Mouse (Mus musculus): ENCODE data around the gene Tbc1d5.
"Not testable (repeated sequence)": the region's sequence is repeated elsewhere in the genome, so short reads cannot be mapped to it uniquely, and the experiment has no call there.

Tbc1d5 gene

DNA sequence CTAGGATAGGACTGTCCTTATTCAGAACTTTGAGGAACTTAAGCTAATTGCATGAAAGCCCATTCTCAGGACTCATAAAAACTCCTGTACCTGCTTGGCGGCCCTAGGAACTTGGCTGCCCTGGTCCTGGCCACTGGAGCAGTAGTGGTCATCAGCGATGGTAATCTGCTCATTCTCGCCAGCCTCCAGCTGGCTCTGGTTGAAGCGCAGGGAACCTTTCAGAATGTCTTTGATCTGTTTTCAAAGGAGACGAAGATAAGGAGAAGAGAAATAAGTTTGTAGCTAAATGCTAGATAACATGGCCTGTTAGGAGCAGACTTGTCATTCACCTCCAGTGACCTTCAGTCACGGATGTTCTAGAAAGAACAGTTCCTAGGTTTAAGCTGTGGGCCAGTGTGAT lies 437.8 kb downstream of the Tbc1d5 start:
- no peak for DNase-seq (ENCODE audit: low read depth)

DNA sequence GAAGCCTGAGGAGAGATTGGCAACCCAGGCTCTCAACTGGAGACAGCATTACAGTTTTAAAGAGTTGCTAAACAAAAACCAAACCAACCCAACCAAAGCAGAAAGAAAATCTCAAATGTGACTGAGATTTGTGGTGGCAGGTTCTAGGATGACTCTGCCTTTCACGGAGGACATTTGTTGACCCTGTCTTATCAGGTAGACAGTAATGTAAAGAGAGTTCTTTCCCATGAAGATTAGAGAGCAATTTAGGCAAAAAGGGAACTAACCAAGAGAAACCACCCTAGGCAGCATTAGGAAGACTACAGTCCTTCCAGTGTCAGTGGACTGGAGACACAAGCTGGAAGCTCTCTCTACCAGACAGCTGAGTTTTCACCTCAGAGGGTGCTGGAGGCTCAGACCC lies 438.3 kb downstream of the Tbc1d5 start:
- DNase-seq (ENCODE audit: low read depth): no peak

DNA sequence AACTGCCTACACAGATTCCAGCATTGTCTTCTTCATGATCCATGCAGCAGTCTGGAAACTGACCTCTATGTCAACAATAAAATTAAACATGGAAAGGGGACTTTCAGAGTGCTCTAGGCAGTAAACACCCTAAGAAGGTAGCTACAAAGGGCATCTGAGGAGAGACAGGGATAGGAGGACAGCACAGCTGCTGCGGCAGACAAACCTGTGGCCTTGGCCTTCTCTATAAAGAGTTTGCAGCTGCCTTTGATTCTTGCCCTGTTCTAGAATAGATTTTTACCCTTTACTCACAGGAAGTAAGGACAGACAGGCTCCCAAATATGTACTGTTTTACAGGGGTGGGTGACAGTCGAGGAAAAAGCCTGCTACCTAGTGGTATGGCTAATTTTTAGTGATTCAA lies 440.7 kb downstream of the Tbc1d5 start:
- no peak for DNase-seq (ENCODE audit: low read depth)

DNA sequence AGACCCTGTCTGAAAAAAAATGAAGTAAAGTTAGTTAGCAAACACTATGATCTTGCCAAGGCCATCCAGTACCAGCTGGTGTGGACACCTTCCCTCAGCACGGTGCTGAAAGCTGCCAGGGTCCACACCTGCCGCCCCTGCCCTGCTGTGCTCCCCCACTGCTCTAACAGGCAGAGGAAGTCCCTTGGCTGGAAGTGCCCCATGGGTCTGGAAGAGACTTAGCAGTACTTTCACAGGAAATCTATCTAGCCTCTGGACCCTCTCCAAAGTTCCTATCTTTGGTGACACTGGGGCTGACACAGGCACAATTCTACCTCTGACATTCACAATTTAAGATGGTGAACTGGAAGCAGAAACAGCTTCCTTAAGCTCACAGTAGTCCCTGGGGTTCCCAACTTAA lies 442.1 kb downstream of the Tbc1d5 start:
- DNase-seq (ENCODE audit: low read depth): no peak

DNA sequence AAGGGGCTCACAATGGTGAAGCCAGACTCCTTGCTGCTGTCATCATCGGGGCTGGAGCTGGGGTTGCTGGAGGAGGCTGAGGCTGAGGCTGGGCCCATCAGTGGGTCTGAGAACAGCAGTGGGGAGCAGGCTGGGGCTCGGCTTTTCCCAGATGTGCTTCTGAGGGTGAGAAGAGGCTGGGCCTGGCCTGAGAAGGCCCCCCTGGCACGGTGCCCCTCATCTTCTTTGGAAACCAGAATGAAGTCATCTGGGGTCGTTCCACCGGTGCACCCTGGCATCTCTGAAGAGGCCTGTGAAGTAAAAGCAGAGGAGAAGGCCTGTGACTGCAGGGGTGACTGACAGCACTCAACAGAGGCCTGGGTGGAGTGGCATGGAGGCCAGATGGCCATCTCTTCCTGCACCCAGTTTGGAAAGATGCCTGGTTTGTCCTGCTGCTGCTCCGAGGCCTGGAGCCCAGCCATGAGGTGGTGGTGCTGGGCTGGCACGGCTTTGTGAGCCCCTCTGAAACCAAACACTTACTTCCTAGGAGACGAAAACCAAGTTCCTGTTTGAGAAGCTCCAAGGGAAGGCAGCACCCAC lies 443.1 kb downstream of the Tbc1d5 start:
- DNase-seq (ENCODE audit: low read depth): no peak

DNA sequence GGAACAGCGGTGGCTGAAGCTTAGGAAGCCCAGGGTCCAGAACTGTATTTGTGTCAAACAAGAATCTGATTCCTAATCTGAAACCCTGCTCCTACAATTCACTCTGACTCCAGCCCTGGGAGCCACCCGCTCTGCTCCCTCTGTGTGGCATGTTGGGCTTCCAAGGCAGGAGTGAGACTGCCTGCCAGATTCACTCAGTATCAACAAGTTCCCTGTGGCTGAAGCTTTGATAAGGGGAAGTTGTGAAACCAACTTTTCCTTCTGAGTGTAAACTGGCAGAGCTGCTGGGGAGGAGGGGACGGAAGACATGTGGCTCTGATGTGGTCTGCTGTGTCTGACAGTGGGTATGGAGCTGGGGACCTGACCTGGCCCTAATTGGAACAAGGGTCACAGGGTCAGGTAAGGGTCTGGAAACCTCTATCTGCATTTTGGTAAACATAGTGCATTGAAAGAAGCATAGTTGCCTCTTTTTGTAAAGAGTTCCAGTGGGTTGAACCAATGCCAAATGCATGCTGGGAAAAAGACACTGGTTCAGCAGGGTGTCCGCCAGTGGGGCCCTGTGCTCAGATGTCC lies 443.7 kb downstream of the Tbc1d5 start:
- no peak for DNase-seq (ENCODE audit: low read depth)

DNA sequence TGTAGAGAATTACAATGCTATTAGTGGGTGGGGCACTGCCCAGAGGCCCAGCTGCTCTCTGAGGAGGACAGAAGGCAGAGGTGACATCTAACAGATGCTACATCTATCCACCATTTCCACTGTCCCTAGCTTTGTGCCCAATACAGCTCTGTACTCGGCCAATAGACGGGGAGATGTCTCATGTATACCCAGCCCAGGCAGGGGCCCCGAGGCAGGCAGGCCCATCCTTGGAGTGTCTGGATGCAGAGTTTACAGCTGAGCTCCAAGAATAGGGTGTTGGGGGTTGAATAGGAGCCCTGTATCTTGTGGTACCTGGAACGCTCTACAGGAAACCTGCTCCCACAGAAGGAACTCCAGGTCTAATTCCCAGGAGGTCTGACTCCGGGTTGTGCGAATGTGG lies 444.4 kb downstream of the Tbc1d5 start:
- no peak for DNase-seq (ENCODE audit: low read depth)

DNA sequence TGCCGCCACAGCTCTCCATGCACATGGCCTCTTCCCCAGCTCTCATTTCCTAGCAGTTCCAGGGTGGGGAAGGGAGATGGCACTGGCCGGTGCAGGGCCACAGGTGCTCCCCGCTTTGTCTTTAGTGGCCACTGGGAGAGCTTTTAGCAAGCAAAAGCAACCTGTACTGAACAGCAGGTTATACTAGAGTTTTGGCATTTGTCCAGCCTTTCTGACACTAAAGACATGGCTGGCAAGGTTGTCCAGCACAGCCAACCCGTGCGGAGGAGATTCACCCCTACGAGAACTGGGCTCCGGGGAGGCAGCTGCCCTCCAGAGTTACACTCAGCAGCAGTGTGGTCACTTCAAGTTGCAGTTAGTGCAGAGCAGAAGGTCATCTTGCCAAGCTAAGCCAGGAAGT lies 445.8 kb downstream of the Tbc1d5 start:
- no peak for DNase-seq (ENCODE audit: low read depth)

DNA sequence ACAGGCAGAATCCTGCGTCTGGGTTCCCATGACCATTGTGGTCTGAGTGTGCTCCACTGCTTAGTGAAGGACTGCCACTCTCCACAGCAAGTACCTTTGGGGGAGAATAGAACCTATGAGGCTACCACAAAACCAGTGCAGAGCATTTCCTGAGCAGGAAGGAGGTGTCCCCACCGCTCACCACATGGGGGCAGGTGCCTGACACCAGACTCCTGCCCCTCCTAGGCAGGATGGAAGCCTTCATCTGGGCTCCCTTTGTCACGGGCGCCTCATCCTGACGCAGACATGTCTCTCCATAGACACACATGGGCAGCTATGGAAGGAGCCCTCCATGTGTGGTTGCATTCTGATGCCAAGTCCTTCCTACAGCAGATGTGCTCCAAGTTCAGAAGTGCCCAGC lies 447.3 kb downstream of the Tbc1d5 start:
- DNase-seq (ENCODE audit: low read depth): no peak

DNA sequence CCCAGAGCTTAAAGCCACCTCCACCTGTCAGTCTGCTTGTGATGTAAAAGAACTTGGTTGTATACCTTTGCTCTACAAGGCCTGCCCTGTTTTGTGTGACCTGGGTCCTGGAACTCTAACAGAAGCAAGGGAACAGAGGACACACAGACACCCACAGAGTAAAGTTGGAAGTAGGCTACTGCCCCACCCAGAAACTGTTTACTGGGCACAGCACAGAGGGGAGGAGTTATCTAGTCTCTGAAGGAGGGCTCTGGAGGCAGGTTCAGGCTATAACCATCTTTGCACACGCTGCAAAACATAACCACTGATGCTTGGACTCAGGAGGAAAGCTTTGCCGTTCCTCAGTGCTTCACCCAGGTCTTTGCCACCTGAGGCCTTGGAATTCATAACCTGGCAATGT lies 448.3 kb downstream of the Tbc1d5 start:
- no peak for DNase-seq (ENCODE audit: low read depth)

DNA sequence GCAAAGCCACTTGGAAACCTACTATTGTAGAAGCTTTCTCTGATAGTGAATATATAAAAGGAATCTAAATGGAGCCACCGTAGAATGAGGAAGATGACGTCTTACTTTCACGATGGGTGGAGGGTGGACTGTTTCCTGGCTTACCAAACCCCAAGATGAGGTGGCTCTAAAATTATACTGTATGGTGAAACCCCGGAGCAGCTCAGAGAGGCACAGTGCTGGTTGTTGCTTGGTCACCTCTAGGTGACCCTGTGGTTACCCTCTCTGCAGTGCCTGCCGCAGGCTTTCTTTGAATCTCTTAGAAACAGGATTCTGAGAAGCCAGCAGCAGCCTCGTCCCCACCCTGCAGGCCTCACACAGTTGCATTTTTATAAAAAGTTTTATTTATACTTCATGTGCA lies 449.6 kb downstream of the Tbc1d5 start:
- DNase-seq (ENCODE audit: low read depth): no peak

DNA sequence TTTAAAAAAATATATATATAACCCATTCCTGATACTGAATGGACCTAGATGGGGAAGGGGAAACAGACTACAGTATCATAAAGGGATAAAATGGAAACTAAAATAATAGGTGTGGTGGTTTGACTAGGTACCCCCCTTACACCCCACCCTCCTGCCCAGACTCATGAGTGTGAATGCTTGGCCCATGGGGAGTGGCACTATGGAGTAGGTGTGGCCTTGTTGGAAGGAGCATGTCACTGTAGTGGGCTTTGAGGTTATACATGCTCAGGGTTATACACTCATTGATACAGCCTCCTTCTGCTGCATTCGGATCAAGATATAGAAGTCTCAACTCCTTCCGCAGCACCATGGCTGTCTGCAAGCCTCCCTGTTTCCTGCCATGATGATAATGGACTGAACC lies 450.1 kb downstream of the Tbc1d5 start:
- no peak for DNase-seq (ENCODE audit: low read depth)

DNA sequence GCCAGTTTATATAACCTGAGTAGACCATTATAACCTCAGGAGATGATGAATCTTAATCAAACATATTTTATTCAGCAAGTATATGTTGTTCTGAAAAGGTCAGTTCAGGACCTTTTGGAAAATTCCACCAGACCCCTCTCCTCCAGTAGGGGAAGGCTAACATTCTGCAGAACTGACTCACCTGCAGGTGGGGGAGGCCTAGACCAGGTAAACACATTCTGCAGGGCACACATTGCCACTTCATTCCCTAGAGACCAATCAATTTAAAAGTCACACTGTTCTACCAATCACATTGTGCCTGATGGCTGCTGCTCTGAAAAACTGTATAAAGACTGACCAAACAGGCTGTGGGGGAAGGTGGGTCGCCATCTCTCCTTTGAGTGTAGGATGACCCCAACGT lies 452.9 kb downstream of the Tbc1d5 start:
- DNase-seq (ENCODE audit: low read depth): no peak

DNA sequence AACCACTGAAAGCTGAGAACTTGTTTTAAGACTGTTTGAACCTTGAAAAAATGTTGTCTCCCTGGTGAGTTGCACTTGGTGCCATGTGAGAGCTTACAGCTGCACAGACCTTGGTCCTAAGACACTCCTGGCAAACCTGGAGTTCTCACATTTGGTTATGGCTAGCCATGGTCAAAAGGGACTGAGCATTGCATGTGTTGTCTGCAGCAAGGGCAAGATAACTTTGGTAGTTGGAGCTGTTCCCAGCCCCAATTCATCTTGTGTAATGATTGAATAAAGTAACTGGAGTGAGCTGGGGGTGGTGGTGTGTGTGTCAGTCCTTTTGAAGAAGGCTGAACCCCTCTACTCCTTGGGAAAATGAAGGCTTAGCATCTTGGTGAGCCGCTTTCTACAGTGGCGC lies 454.8 kb downstream of the Tbc1d5 start:
- no peak for DNase-seq (ENCODE audit: low read depth)

DNA sequence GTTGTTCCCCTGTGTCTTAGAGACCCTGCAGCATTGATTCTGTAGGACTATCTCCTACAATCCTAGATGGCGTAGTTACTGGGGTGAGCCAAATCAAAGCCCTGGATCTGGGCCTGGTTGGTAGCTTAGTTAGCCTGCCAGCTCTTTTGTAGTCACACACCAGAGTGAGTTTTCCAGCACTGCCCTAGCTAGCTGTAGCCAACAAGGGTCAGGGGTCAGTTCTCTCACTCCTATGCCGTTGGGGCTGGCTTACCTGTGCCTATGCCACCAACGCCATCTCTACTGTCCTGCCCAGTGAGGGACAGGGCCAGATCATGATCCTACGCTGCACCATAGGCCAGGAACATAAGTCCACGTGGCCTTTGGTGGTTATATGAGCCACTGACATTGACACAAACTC lies 461.6 kb downstream of the Tbc1d5 start:
- DNase-seq (ENCODE audit: low read depth): no peak

DNA sequence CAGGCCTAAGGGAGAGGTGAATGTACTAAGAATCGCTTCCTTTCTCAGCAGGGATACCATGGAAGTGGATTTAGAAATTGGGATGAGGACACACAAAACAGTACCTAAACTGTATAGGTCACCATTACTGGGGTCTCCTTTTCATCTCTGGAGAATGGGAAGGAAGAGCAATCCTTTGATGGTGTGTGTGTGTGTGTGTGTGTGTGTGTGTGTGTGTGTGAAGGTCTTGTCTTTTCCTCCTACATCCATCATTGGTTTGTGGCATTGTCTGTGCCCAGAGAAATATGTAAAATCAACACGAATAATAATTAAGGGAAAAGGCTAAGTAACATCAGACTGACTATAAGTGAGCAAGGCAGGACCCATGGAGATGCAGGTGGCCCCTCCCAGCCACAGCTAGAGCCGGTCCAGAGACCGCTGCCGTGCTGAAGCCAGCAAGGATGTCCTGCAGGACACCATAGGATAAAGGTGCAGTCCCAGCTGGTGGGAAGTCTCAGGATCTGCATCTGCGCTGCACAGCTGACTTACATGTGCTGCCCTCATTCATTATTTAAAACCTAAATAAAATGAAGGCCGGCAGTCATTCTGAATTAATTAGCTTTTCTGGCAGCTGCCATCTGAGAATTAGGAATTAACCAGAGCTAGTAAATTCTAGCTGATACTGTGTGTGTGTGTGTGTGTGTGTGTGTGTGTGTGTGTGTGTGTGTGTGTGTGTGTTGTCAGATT lies 468.5 kb downstream of the Tbc1d5 start:
- no peak for DNase-seq (ENCODE audit: low read depth)

DNA sequence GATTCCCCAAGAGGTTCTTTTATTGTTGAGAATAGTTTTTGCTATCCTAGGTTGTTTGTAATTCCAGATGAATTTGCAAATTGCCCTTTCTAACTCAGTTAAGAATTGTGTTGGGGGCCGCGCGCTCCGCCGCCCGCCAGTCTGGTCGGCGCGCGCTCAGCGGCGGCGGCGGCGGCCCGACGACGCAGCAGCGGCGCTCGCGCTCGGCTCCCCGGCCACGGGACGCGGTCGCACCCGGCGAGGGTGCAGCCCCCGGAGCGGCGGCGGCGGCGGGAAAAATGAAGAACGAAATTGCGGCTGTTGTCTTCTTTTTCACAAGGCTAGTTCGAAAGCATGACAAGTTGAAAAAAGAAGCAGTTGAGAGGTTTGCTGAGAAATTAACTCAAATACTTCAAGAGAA lies 480.7 kb downstream of the Tbc1d5 start:
- not testable (repeated sequence) for DNase-seq (ENCODE audit: low read depth)

DNA sequence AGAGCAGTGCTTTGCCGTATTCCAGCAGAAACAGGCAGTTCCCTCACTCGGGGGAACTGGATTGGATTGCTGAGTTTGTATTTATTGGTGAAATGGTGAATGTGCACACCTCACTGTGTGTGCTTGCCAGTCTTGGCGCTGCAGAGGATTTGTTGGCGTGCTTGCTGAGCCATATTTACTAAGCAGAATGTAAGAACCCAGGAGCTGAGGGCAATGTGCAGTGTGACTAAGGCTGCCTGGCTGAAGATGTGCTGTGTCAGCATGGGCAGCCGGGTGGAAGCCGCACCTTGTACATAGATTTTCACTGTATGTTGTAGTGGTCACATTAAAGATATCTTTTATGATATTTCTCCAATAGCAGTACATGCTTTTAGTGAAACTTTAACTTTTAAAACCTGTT lies 491.0 kb downstream of the Tbc1d5 start:
- DNase-seq (ENCODE audit: low read depth): no peak

DNA sequence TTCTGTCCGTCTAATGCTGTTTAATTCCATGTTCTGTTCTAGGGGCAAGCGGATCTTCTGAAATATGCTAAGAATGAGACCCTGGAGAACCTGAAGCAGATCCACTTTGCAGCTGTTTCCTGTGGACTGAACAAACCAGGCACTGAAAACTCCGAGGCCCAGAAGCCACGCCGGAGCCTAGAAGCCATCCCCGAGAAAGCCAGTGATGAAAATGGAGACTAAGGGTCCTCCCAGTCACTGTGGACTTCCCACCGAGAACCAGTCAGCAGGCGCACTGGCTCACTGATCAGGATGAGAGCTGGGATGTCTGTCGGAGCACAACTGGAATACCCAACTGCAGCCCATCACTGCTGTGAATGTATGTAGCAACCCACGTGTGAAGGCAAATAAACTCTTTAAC lies 491.5 kb downstream of the Tbc1d5 start:
- no peak for DNase-seq (ENCODE audit: low read depth)

DNA sequence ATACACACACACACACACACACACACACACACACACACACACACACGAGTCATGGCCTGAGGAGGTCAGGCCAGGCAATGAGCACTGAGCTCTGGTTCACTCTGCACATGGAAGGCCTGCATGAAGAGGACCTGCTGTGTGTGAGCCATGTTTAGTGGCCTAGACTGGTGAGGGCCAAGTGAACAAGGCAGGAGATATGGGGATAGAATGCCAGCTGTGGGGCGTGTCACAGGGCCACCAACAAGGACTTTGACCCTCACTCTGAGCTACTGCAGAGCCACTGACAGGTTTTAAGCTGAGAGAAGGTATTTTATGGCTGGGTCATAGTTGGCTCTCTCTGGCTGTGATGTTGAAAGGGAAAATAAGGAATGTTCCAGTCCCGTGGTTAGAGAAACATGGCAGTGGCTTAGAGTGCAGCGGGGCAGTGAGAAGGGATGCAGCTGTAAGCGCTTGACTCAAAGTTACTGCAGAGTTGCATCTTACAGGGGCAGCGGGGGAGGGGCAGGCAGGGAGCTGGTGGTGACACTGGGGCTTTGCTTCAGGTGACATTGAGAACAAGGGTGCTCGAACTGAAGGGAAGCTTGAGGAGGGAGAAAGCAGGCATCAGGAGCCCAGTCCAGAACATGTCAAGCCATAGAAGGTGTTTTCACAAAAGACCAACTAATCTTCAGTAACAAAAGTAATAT lies 494.0 kb downstream of the Tbc1d5 start:
- no peak for DNase-seq (ENCODE audit: low read depth)
